Mouse (Mus musculus): ENCODE measurements around the gene Lamc3.

DNA sequence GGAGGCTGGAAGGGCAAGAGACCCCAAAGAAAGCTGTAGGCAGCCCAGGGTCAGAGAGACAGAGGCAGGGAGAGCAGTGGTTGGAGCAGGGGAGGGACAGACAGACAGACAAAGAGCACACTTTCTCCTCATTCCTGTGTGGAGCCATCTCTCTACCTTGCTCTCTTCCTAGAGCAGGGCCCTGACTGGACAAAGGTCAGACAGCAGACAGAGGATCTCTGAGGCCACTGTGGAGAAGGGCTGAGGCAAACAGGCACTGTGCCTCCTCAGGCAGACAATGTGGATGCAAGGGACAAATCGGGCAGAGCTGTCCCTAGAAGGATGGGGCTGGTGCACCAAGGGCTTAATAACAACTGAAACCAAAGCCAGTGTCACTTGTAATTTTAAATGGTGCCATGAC, 48.2 kb upstream of the Lamc3 start:
- TF ChIP-seq EP300 (IDR thresholded peaks at IDR 0.05; ENCODE audit: low read depth) (no peak), CTCF (IDR thresholded peaks at IDR 0.05; ENCODE audit: low read depth) (no peak)
